Mouse (Mus musculus): ENCODE data around the gene Serf2. TPM values are rescaled to one million over a fixed set of nuclear protein-coding genes. Genes with fewer than 3 reads are reported as not detected.
A peak's percentile ranks its signal among the peaks of the same experiment; 100 is the strongest.
"Not testable (repeated sequence)": the region's sequence is repeated elsewhere in the genome, so short reads cannot be mapped to it uniquely, and the experiment has no call there.

Serf2 gene
- polyA plus RNA-seq, 1 experiment from 2014 or later = 297 TPM

- 19% methylated on average over 9 of the region's 9 CpGs for WGBS
- peak overlapping the region; percentile 34; the same call in 1 of the 2 replicates for H3K9ac ChIP-seq (replicated peaks)
These were observed 859 bp upstream of the Serf2 start for GRCm38 (mm10) chr2:121448136-121448535.

DNA sequence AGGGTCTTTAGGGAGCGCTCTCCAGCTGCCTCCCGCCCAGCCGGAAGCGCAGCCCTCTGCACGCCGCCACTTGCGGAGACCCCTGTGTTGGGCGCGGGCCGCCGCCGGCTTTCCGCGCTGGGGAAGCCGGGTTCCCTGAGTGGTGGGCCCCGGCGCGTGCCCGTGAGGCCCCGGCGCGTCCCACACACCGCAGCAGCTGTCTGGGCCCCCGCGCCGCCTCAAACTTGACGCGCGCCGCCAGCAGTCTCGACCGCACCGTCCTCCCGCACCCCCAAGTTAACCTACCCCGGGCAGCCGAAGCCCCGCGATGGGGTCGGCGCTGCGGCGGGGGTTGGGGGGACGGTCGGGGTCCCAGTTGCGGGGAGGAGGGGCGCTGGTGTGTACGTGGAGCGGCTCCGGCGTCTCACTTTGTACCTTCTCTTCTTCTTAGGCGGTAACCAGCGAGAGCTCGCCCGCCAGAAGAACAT, 583 bp downstream of the Serf2 start:
- Histone ChIP-seq H3K36me3 (peaks cover 24% of the 10 kb centered on the region), H3K27ac (replicated peaks) (peak overlapping the region; percentile 98), H3K27me3 (replicated peaks) (no peaks in the 10 kb centered on the region), H3K4me1 (peaks cover 26% of the 10 kb centered on the region), H3K9me3 (replicated peaks) (no peaks in the 10 kb centered on the region), H3K4me2 (peak overlapping the region; percentile 87), H3K9ac (replicated peaks) (peak overlapping the region; percentile 96), H3K4me3 (replicated peaks) (peak overlapping the region; percentile 100)
- ATAC-seq (ENCODE audit: low FRiP score) = peak; percentile 68
- WGBS = under 1% methylated on average over 46 of the region's 54 CpGs

More at GRCm38 (mm10) chr2:121448136-121448535, 859 bp upstream of the Serf2 start:
- Histone ChIP-seq H3K4me3 (replicated peaks) (peak overlapping the region; percentile 100), H3K4me2 (peak overlapping the region; percentile 87), H3K4me1 (peaks cover 26% of the 10 kb centered on the region), H3K27me3 (replicated peaks) (no peaks in the 10 kb centered on the region), H3K27ac (replicated peaks) (peak overlapping the region; percentile 98), H3K36me3 (peaks cover 16% of the 10 kb centered on the region), H3K9me3 (replicated peaks) (no peaks in the 10 kb centered on the region)
- no peak for ATAC-seq (ENCODE audit: low FRiP score)

GRCm38 (mm10) chr2:121450093-121450492, 1.1 kb downstream of the Serf2 start:
- 2% methylated on average over 7 of the region's 7 CpGs for WGBS

DNA sequence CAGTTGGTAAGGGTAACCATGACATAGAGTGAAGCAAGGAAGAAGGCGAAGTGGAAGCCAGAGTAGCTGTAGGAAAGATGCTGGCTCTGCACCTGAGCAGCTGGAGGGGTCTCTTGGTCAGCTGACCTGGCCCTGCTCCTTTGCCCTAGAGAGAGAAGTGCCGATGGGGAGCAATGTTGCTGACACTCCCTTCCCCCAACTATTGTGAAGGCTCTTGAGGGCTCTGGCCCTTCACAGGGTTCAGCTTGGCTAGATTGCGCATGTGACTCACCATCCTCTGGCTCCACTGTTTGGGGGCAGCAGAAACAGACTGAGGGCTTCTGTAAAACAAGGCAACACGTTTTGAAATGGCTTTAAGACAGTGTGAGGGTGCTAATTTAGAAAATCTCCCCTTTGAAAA, 3.4 kb downstream of the Serf2 start:
- WGBS = 89% methylated on average over 4 of the region's 4 CpGs
- ATAC-seq (ENCODE audit: low FRiP score) = no peak

More at GRCm38 (mm10) chr2:121450093-121450492, 1.1 kb downstream of the Serf2 start:
- ATAC-seq (ENCODE audit: low FRiP score) = peak; percentile 4; the same call in 1 of the 2 replicates
- Histone ChIP-seq H3K27me3 (replicated peaks) (no peaks in the 10 kb centered on the region), H3K36me3 (peaks cover 24% of the 10 kb centered on the region), H3K9ac (replicated peaks) (peak overlapping the region; percentile 96), H3K9me3 (replicated peaks) (no peaks in the 10 kb centered on the region), H3K27ac (replicated peaks) (peak overlapping the region; percentile 98), H3K4me1 (peaks cover 26% of the 10 kb centered on the region), H3K4me3 (replicated peaks) (peak overlapping the region; percentile 100), H3K4me2 (peak overlapping the region; percentile 87)

GRCm38 (mm10) chr2:121452990-121453389, 4.0 kb downstream of the Serf2 start, which contains the start of gene Hypk:
TSS of gene Hypk (plus strand) at chr2:121453290.
- Histone ChIP-seq H3K9me3 (replicated peaks) (no peaks in the 10 kb centered on the region), H3K4me2 (no peak within 1 kb of the TSS), H3K36me3 (peaks cover 24% of the 10 kb centered on the region), H3K4me3 (replicated peaks) (no peak within 1 kb of the TSS), H3K27ac (replicated peaks) (no peak within 1 kb of the TSS), H3K27me3 (replicated peaks) (no peaks in the 10 kb centered on the region), H3K9ac (replicated peaks) (no peak within 1 kb of the TSS), H3K4me1 (peaks cover 39% of the 10 kb centered on the region)
- WGBS = 84% methylated on average over 4 of the region's 4 CpGs
- ATAC-seq (ENCODE audit: low FRiP score) = no peak

More for the DNA sequence above, 3.4 kb downstream of the Serf2 start:
- Histone ChIP-seq H3K27ac (replicated peaks) (no peak overlapping the region), H3K4me1 (peaks cover 35% of the 10 kb centered on the region), H3K9me3 (replicated peaks) (no peaks in the 10 kb centered on the region), H3K36me3 (peaks cover 24% of the 10 kb centered on the region), H3K4me3 (replicated peaks) (no peak overlapping the region), H3K27me3 (replicated peaks) (no peaks in the 10 kb centered on the region), H3K4me2 (no peak overlapping the region), H3K9ac (replicated peaks) (no peak overlapping the region)

DNA sequence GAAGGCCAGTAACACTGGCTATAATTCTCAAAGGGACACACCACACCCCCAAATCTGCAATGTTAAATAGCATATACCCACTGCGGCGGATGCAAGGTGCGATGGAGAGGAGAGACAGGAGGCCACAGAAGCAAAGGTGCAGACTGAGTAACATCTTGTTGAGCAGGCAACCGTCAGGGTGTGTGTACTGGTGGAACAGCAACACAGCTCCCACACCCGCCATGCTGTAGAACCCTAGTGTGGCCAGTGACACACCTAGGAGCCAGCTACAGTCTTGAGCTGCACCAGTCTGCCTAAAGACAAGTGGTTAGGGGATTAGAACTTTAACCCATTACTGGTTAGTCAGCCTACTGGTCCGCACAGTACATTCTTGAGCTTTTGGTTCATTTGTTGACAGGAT, 4.9 kb downstream of the Serf2 start:
- H3K4me2 ChIP-seq = no peak overlapping the region
- peaks cover 36% of the 10 kb centered on the region for H3K4me1 ChIP-seq
- H3K4me3 ChIP-seq (replicated peaks) = no peak overlapping the region
- WGBS = 91% methylated on average over 6 of the region's 6 CpGs
- H3K27me3 ChIP-seq (replicated peaks) = no peaks in the 10 kb centered on the region
- no peaks in the 10 kb centered on the region for H3K9me3 ChIP-seq (replicated peaks)
- no peak for ATAC-seq (ENCODE audit: low FRiP score)
- no peak overlapping the region for H3K27ac ChIP-seq (replicated peaks)
- peaks cover 31% of the 10 kb centered on the region for H3K36me3 ChIP-seq
- no peak overlapping the region for H3K9ac ChIP-seq (replicated peaks)

DNA sequence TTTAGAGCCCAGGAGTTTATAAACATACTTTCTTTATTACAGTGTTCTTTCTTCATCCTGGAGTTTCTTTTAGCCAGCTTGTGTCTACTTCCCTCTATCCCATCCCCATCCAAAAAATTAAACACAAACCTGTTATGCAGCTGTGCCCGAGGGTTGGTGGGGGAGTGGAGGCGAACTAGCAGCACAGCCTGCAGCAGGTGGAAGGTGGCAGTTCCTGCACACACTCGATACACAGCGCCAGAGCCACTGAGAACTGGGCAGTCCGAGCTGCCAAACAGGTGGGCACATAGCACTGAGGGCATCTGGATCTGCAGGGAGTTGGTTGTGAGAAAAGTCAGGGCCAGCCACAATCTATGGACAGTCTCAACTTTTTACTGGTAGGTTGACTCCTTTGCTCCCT, 6.5 kb downstream of the Serf2 start:
- 86% methylated on average over 5 of the region's 5 CpGs for WGBS
- ATAC-seq (ENCODE audit: low FRiP score) = no peak

GRCm38 (mm10) chr2:121456692-121457642, 8.0 kb downstream of the Serf2 start, which contains the start of gene Serinc4:
TSS of gene Serinc4 (minus strand) at chr2:121456781.
- H3K4me3 ChIP-seq (replicated peaks) = peak within 1 kb of the TSS; percentile 71
- peak; percentile 92 for ATAC-seq (ENCODE audit: low FRiP score)
- peak within 1 kb of the TSS; percentile 74 for H3K4me2 ChIP-seq
- peak within 1 kb of the TSS; percentile 74 for H3K9ac ChIP-seq (replicated peaks)
- 5% methylated on average over 41 of the region's 41 CpGs for WGBS
- H3K4me1 ChIP-seq = peaks cover 21% of the 10 kb centered on the region
- no peaks in the 10 kb centered on the region for H3K27me3 ChIP-seq (replicated peaks)
- H3K9me3 ChIP-seq (replicated peaks) = no peaks in the 10 kb centered on the region
- peak within 1 kb of the TSS; percentile 75 for H3K27ac ChIP-seq (replicated peaks)
- peaks cover 43% of the 10 kb centered on the region for H3K36me3 ChIP-seq

More for the DNA sequence above, 6.5 kb downstream of the Serf2 start:
- Histone ChIP-seq H3K4me1 (peaks cover 30% of the 10 kb centered on the region), H3K27ac (replicated peaks) (no peak overlapping the region), H3K27me3 (replicated peaks) (no peaks in the 10 kb centered on the region), H3K36me3 (peaks cover 42% of the 10 kb centered on the region), H3K4me3 (replicated peaks) (no peak overlapping the region), H3K9ac (replicated peaks) (no peak overlapping the region), H3K4me2 (no peak overlapping the region), H3K9me3 (replicated peaks) (no peaks in the 10 kb centered on the region)

DNA sequence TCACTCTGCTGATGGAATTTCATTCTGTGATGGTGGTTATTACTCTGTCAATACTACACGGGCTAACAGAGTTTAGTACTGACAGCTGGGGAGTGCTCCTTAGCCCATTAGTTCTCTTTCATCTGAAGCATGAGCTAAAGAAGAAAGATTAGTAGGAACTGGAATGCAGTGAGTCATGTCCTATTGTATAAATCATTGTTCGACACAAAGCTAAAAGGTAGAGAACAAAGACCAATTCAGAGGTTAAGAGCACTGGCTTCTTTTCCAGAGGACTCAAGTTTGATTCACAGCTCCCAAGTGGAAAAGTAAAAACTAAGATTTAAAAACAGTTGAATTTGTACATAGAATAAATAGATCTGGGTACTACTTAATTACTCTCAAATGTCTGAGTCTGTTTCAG, 11.1 kb downstream of the Serf2 start:
- H3K4me1 ChIP-seq = peaks cover 18% of the 10 kb centered on the region
- peaks cover 24% of the 10 kb centered on the region for H3K36me3 ChIP-seq
- WGBS = 59% methylated on average over 2 of the region's 2 CpGs
- no peak for ATAC-seq (ENCODE audit: low FRiP score)
- H3K9ac ChIP-seq (replicated peaks) = no peak overlapping the region
- no peak overlapping the region for H3K4me2 ChIP-seq
- no peaks in the 10 kb centered on the region for H3K9me3 ChIP-seq (replicated peaks)
- no peak overlapping the region for H3K27ac ChIP-seq (replicated peaks)
- H3K4me3 ChIP-seq (replicated peaks) = no peak overlapping the region
- H3K27me3 ChIP-seq (replicated peaks) = no peaks in the 10 kb centered on the region

GRCm38 (mm10) chr2:121468982-121469381, 20.0 kb downstream of the Serf2 start:
- not testable (repeated sequence) for H3K9ac ChIP-seq (replicated peaks); H3K36me3 ChIP-seq; H3K4me3 ChIP-seq (replicated peaks); H3K27me3 ChIP-seq (replicated peaks); ATAC-seq (ENCODE audit: low FRiP score); H3K4me1 ChIP-seq; H3K4me2 ChIP-seq; H3K27ac ChIP-seq (replicated peaks); H3K9me3 ChIP-seq (replicated peaks)
- 75% methylated on average over 2 of the region's 6 CpGs for WGBS

- not testable (repeated sequence) for H3K9ac ChIP-seq (replicated peaks); ATAC-seq (ENCODE audit: low FRiP score); H3K9me3 ChIP-seq (replicated peaks); H3K27ac ChIP-seq (replicated peaks); H3K27me3 ChIP-seq (replicated peaks); H3K4me3 ChIP-seq (replicated peaks); H3K36me3 ChIP-seq
- peaks cover 14% of the 10 kb centered on the region for H3K4me1 ChIP-seq
- 93% methylated on average over 3 of the region's 3 CpGs for WGBS
- H3K4me2 ChIP-seq = peak overlapping the region; percentile 79
These were observed 23.8 kb downstream of the Serf2 start for GRCm38 (mm10) chr2:121472783-121473182.

All from neural tube, embryonic 15.5 days (tissue).